Comparison of ENCODE assay signal across 9 mouse cellular contexts in the genomic region with DNA sequence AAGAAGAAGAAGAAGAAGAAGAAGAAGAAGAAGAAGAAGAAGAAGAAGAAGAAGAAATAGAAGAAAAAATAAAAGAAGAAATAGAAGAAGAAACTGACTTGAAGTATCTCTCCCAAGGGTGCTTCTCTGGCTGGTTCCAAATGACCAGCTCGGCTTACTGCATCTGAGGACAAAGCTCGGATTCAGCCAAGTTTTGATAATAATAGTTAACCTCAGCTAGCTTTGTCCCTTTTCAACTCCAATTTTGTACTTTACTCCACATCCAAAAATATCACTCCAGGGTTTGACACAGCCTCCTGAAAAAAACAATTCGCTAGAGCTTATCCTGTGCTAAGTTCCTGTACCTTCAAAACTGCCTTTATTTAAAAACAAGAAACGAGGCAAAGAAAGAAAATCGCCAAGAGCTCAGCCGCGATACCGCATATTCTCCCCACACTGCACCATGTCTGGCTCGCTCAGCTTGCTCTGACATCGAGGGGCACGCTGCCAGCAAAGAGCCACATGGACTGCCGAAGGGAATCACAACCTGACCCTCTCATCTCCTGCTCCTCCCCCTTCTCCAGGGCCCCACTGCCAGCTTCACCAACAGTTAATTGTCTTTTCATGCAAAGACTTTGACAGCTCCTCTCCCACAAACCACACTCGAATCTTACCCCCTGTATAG.
DNase-seq lines count a peak whose midpoint lies in the region; ATAC-seq lines count a peak whose summit lies in the region.
"Had no signal": no experiment of that assay in that cellular context is flagged by ENCODE, and none has a peak within 500 bp of the region (broad histone marks: within the 10 kb centered on the region; RNA-seq: fewer than 3 reads in every experiment).

No protein-coding gene starts in this region.

- no peaks in the 10 kb centered on the region for H3K36me3 ChIP-seq in neural tube, embryonic 14.5 days (ENCODE audit: control insufficient read depth, insufficient read depth, low read length)
- H3K36me3 ChIP-seq in neural tube, embryonic 15.5 days = no peaks in the 10 kb centered on the region
- no peaks in the 10 kb centered on the region for H3K36me3 ChIP-seq in midbrain, embryonic 15.5 days (replicated peaks)
- H3K36me3 ChIP-seq: lung, embryonic 15.5 days had no signal

- H3K27ac ChIP-seq in neural tube, embryonic 14.5 days (ENCODE audit: low read depth, low read length) = no peak overlapping the region
- H3K27ac ChIP-seq in neural tube, embryonic 15.5 days (replicated peaks) = no peak overlapping the region
- H3K27ac ChIP-seq in midbrain, embryonic 15.5 days = no peak overlapping the region
- H3K27ac ChIP-seq: lung, embryonic 15.5 days had no signal

- no peaks in the 10 kb centered on the region for H3K27me3 ChIP-seq in neural tube, embryonic 14.5 days (ENCODE audit: control insufficient read depth, insufficient read depth, low read length)
- no peaks in the 10 kb centered on the region for H3K27me3 ChIP-seq in neural tube, embryonic 15.5 days (replicated peaks)
- H3K27me3 ChIP-seq in midbrain, embryonic 15.5 days (replicated peaks) = no peaks in the 10 kb centered on the region
- H3K27me3 ChIP-seq: lung, embryonic 15.5 days had no signal

- ATAC-seq in neural tube, embryonic 14.5 days (ENCODE audit: low read depth) = peak; percentile 54; the same call in 1 of the 2 replicates
- ATAC-seq in neural tube, embryonic 15.5 days (ENCODE audit: low FRiP score) = no peak
- ATAC-seq in midbrain, embryonic 15.5 days (replicated peaks) = peak; percentile 56; the same call in 1 of the 2 replicates

- H3K4me1 ChIP-seq in neural tube, embryonic 14.5 days (ENCODE audit: control insufficient read depth, insufficient read depth, low read length) = no peaks in the 10 kb centered on the region
- H3K4me1 ChIP-seq in neural tube, embryonic 15.5 days = no peaks in the 10 kb centered on the region
- H3K4me1 ChIP-seq in midbrain, embryonic 15.5 days = no peaks in the 10 kb centered on the region
- H3K4me1 ChIP-seq: lung, embryonic 15.5 days had no signal

- no peak overlapping the region for H3K4me2 ChIP-seq in neural tube, embryonic 14.5 days (ENCODE audit: low read depth, low read length)
- no peak overlapping the region for H3K4me2 ChIP-seq in neural tube, embryonic 15.5 days
- no peak overlapping the region for H3K4me2 ChIP-seq in midbrain, embryonic 15.5 days
- H3K4me2 ChIP-seq: lung, embryonic 15.5 days had no signal

- H3K9ac ChIP-seq in neural tube, embryonic 14.5 days (replicated peaks; ENCODE audit: low read depth, low read length) = no peak overlapping the region
- H3K9ac ChIP-seq in neural tube, embryonic 15.5 days (replicated peaks) = no peak overlapping the region
- H3K9ac ChIP-seq in midbrain, embryonic 15.5 days = no peak overlapping the region
- H3K9ac ChIP-seq: lung, embryonic 15.5 days had no signal

- H3K4me3 ChIP-seq in neural tube, embryonic 14.5 days (ENCODE audit: low read depth, low read length) = no peak overlapping the region
- no peak overlapping the region for H3K4me3 ChIP-seq in neural tube, embryonic 15.5 days (replicated peaks)
- H3K4me3 ChIP-seq in midbrain, embryonic 15.5 days = no peak overlapping the region
- H3K4me3 ChIP-seq: lung, embryonic 15.5 days had no signal

- 58% methylated on average over 13 of the region's 13 CpGs for WGBS in neural tube, embryonic 14.5 days
- 66% methylated on average over 13 of the region's 13 CpGs for WGBS in neural tube, embryonic 15.5 days
- 60% methylated on average over 13 of the region's 13 CpGs for WGBS in midbrain, embryonic 15.5 days

- intact Hi-C loops in heart, postnatal 10 days (cut with DNase I) = no loop called here

- peak; percentile 3 to 34 for DNase-seq in adrenal gland, postnatal 36 days
- no peak for DNase-seq in adrenal gland, adult 18-20 months (ENCODE audit: low spot score in 2 of 2)
- peak; percentile 8 to 33 for DNase-seq in heart, postnatal 10 days
- DNase-seq in urinary bladder, postnatal 4 days (ENCODE audit: low spot score in 2 of 2) = no peak
- DNase-seq in c-Kit-positive CD71-positive TER-119-positive erythroid progenitor cells, embryonic 14.5 days (ENCODE audit: low spot score) = no peak

- H3K9me3 ChIP-seq in neural tube, embryonic 14.5 days (ENCODE audit: control insufficient read depth, low read length) = no peaks in the 10 kb centered on the region
- H3K9me3 ChIP-seq in neural tube, embryonic 15.5 days (replicated peaks) = no peaks in the 10 kb centered on the region
- no peaks in the 10 kb centered on the region for H3K9me3 ChIP-seq in midbrain, embryonic 15.5 days
- H3K9me3 ChIP-seq: lung, embryonic 15.5 days had no signal

Comparison
In these comparisons a context has a peak if more than half of its experiments do, and no peak if none do; other contexts are left out.
1. DNase-seq: peak in adrenal gland, postnatal 36 days (2 of 2) and heart, postnatal 10 days (2 of 2); none in adrenal gland, adult 18-20 months (0 of 2), urinary bladder, postnatal 4 days (0 of 2) and c-Kit-positive CD71-positive TER-119-positive erythroid progenitor cells, embryonic 14.5 days (single experiment).